Mouse (Mus musculus): ENCODE measurements around the gene Rps21. TPM values are rescaled to one million over a fixed set of nuclear protein-coding genes. Genes with fewer than 3 reads are reported as not detected.

Gene Rps21
- polyA plus RNA-seq, 1 experiment from 2014 or later, result 315 TPM

- Histone ChIP-seq H3K4me2 (no peak overlapping the region), H3K4me1 (peaks cover 8% of the 10 kb centered on the region; the same call in 1 of the 2 replicates), H3K27ac (no peak overlapping the region), H3K4me3 (no peak overlapping the region), H3K9ac (no peak overlapping the region), H3K36me3 (replicated peaks) (no peaks in the 10 kb centered on the region), H3K27me3 (replicated peaks) (peaks cover 20% of the 10 kb centered on the region), H3K9me3 (no peaks in the 10 kb centered on the region)
- no peak for ATAC-seq (replicated peaks)
- 83% methylated on average over 9 of the region's 9 CpGs for WGBS
Observed at GRCm38 (mm10) chr2:180220165-180220564, 37.0 kb upstream of the Rps21 start.

- Histone ChIP-seq H3K4me3 (no peak overlapping the region), H3K4me1 (peaks cover 17% of the 10 kb centered on the region), H3K9ac (no peak overlapping the region), H3K27ac (no peak overlapping the region), H3K36me3 (replicated peaks) (no peaks in the 10 kb centered on the region), H3K27me3 (replicated peaks) (peaks cover 29% of the 10 kb centered on the region), H3K4me2 (no peak overlapping the region), H3K9me3 (no peaks in the 10 kb centered on the region)
- ATAC-seq (replicated peaks), result no peak
- WGBS, result 94% methylated on average over 9 of the region's 9 CpGs
Observed at GRCm38 (mm10) chr2:180221051-180221450, 36.1 kb upstream of the Rps21 start.

DNA sequence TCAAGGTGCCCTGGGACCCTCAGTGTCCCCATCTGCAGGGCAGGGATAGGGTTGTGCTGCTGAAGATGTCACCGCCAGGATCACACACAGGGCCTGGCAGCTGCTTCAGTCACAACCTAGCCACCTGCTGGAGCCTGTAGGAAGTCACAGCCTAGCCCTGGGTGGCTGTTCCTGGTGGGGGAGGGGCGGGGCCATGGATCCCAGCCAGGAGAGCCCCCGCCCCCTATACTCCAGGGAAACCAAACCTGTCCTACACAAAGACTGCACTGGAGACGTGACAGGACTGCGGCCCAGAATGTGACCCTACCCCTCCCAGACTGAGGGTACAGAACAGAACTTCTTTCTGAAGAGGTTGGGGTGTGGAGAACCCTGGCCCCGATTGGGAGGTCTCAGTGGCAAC, 34.9 kb upstream of the Rps21 start:
- H3K4me1 ChIP-seq, result peaks cover 22% of the 10 kb centered on the region
- H3K27ac ChIP-seq, result no peak overlapping the region
- no peaks in the 10 kb centered on the region for H3K36me3 ChIP-seq (replicated peaks)
- H3K9me3 ChIP-seq, result no peaks in the 10 kb centered on the region
- H3K4me2 ChIP-seq, result no peak overlapping the region
- no peak overlapping the region for H3K4me3 ChIP-seq
- ATAC-seq (replicated peaks), result no peak
- no peak overlapping the region for H3K9ac ChIP-seq
- peaks cover 39% of the 10 kb centered on the region for H3K27me3 ChIP-seq (replicated peaks)
- WGBS, result 16% methylated on average over 6 of the region's 6 CpGs

DNA sequence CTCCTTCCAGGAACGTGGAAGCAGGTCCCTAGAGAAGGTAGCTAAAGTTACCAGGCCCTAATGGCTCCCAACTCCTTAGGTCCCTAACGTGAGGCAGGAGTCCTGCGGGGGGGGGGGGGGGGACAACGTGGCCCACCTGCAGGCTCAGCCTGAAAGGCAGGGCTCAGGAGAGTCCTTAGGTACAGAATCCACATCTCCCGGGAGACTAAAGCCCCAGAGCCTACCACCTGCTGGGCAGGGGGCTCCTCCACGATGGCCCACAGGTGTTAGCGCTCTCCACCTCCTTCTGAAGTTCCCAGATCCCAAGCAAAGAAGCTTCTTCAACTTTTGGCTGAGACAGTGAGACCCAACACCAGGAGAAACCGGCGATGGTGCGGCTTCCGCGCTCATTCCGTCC, 32.5 kb upstream of the Rps21 start:
- no peak for ATAC-seq (replicated peaks)
- no peak overlapping the region for H3K9ac ChIP-seq
- H3K4me1 ChIP-seq, result peaks cover 29% of the 10 kb centered on the region
- H3K9me3 ChIP-seq, result no peaks in the 10 kb centered on the region
- H3K27me3 ChIP-seq (replicated peaks), result peaks cover 39% of the 10 kb centered on the region
- H3K4me2 ChIP-seq, result peak overlapping the region; percentile 100
- peak overlapping the region; percentile 52 for H3K4me3 ChIP-seq
- H3K27ac ChIP-seq, result no peak overlapping the region
- H3K36me3 ChIP-seq (replicated peaks), result no peaks in the 10 kb centered on the region
- under 1% methylated on average over 13 of the region's 13 CpGs for WGBS

DNA sequence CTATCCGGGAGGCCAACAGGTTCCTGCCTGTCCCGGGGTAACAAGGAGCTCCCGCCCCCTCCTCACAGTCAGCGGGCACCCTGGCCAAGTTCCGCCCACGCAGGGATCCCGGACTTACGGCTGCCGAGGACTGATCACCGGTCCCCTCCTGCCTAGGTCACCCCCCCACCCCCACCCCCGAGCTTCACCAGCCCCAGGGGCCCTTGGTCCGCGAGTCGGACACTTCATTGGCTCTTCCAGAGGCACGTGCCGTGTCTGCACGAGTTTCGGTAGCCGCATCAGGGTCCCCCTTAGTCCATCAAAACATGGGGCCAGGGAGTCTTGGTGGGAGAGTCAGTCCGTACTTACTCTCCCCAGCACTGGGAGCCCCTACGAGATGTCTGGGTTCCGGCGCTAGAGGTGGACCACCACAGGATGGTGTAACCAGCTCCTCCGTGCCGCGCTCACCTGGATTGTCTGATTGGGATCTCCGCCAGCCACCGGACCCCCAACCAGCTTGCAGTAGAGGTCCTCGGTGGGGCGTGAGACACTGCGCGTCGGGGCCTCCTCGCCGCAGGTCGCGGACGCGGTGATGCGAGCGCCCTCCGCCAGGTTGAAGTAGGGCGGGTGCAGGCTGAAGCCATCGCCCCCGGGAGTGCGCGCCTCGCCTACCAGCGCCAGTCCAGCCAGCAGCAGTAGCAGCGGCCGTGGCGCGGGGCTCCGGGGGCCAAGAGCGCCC, 32.0 kb upstream of the Rps21 start:
- peak overlapping the region; percentile 100 for H3K4me2 ChIP-seq
- H3K4me3 ChIP-seq, result peak overlapping the region; percentile 52
- peaks cover 29% of the 10 kb centered on the region for H3K4me1 ChIP-seq
- peak overlapping the region; percentile 57 for H3K9ac ChIP-seq
- no peaks in the 10 kb centered on the region for H3K9me3 ChIP-seq
- no peak; the same call in 1 of the 2 replicates for ATAC-seq (replicated peaks)
- 0% methylated on average over 54 of the region's 55 CpGs for WGBS
- no peak overlapping the region for H3K27ac ChIP-seq
- H3K27me3 ChIP-seq (replicated peaks), result peaks cover 39% of the 10 kb centered on the region
- H3K36me3 ChIP-seq (replicated peaks), result no peaks in the 10 kb centered on the region

DNA sequence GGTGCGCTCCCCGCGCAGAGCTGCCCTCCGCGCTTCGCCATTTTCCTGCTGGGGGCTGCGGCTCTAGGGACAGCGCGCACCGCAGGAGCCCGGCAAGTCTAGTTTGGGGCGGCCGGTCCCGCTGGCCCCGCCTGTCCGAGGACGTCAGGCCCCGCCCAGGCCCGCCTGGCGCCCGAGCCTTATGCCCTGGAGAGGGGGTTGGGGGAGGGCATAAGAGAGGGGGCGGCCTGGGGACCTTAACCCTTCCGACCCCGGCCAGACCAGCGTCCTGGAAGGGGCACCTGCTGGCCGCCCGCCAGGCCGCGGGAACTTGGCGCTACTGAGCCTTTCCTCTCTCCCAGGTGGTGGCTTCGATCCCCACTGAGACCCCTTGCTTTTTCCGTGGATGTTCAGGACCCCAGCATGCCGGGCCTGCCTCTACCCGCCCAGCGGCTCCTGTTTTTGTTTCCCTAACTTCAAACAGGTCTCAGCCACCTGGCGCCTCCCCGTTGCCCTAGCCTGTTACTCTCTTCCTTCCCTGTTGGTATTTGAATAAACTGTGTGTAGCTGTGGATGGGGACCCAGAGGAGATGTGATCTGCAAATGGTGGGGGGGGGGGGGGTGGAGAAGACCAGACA, 31.3 kb upstream of the Rps21 start, which contains the start of gene Lama5:
Gene Lama5 (minus strand): TSS at position 98 of the 617 bp plus-strand sequence.
- H3K4me3 ChIP-seq, result peak within 1 kb of the TSS; percentile 52
- WGBS, result under 1% methylated on average over 37 of the region's 37 CpGs
- H3K27me3 ChIP-seq (replicated peaks), result peaks cover 39% of the 10 kb centered on the region
- peak within 1 kb of the TSS; percentile 57 for H3K9ac ChIP-seq
- H3K4me2 ChIP-seq, result peak within 1 kb of the TSS; percentile 100
- peaks cover 29% of the 10 kb centered on the region for H3K4me1 ChIP-seq
- peak; percentile 63 for ATAC-seq (replicated peaks)
- H3K36me3 ChIP-seq (replicated peaks), result no peaks in the 10 kb centered on the region
- H3K9me3 ChIP-seq, result no peaks in the 10 kb centered on the region
- H3K27ac ChIP-seq, result no peak within 1 kb of the TSS

DNA sequence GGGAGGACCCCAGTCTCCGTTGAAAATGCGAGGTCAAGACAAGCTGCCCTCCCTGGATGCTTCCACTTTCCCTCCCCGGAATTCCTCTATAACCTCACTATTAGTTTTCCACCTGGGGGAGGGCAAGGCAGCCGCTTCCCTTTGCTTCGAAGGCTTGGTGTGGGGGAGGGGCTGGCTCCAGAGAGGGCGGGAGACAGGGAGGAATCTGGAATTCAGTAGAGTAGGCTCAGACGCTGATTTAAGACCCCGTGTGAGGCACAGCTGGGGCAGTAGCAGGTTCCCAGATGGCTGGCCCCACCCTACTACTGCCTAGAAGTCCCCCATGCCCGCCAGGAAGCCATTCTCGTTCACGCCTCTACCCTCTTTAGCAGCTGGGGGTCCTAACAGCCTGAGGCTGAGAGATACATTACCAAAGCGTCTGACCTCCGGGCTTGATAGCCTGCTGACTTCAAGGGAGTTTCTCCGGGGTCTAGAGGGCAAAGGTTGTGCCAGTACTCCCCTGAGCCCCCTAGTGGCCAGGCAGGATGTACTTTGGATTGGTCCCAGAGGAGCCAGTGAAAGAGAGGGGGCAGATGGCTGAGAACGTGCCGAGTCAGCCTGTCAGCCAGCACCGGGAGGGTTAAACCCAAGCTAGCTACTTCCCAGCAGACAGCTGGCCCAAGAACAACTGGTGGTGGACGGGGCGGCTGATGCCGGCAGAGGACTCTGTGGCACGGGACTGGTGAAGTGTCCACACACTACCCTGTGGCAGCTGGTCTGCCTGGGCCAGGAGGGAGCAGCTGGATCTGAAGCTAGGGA, 29.7 kb upstream of the Rps21 start:
- H3K9ac ChIP-seq, result no peak overlapping the region
- H3K9me3 ChIP-seq, result no peaks in the 10 kb centered on the region
- peaks cover 25% of the 10 kb centered on the region for H3K4me1 ChIP-seq
- WGBS, result under 1% methylated on average over 21 of the region's 21 CpGs
- peak overlapping the region; percentile 24 for H3K4me2 ChIP-seq
- no peak overlapping the region for H3K4me3 ChIP-seq
- no peaks in the 10 kb centered on the region for H3K36me3 ChIP-seq (replicated peaks)
- H3K27me3 ChIP-seq (replicated peaks), result peaks cover 39% of the 10 kb centered on the region
- 0 out of 2 replicates have a peak, but pooled peaks have one; percentile 41 for ATAC-seq (replicated peaks)
- no peak overlapping the region for H3K27ac ChIP-seq

GRCm38 (mm10) chr2:180228060-180228458, 29.1 kb upstream of the Rps21 start:
- ATAC-seq (replicated peaks), result no peak
- Histone ChIP-seq H3K4me3 (no peak overlapping the region), H3K4me1 (peaks cover 25% of the 10 kb centered on the region), H3K9ac (no peak overlapping the region), H3K4me2 (no peak overlapping the region), H3K36me3 (replicated peaks) (no peaks in the 10 kb centered on the region), H3K27ac (no peak overlapping the region), H3K27me3 (replicated peaks) (peaks cover 37% of the 10 kb centered on the region), H3K9me3 (no peaks in the 10 kb centered on the region)
- WGBS, result 57% methylated on average over 6 of the region's 6 CpGs

- Histone ChIP-seq H3K27me3 (replicated peaks) (peaks cover 32% of the 10 kb centered on the region), H3K36me3 (replicated peaks) (no peaks in the 10 kb centered on the region), H3K4me1 (peaks cover 25% of the 10 kb centered on the region), H3K9me3 (no peaks in the 10 kb centered on the region), H3K4me2 (no peak overlapping the region), H3K27ac (no peak overlapping the region), H3K9ac (no peak overlapping the region), H3K4me3 (no peak overlapping the region)
- 68% methylated on average over 7 of the region's 7 CpGs for WGBS
- ATAC-seq (replicated peaks), result no peak
Observed at GRCm38 (mm10) chr2:180228592-180228991, 28.6 kb upstream of the Rps21 start.

- Histone ChIP-seq H3K4me2 (no peak overlapping the region), H3K27me3 (replicated peaks) (peaks cover 29% of the 10 kb centered on the region), H3K9me3 (no peaks in the 10 kb centered on the region), H3K36me3 (replicated peaks) (no peaks in the 10 kb centered on the region), H3K4me1 (peaks cover 25% of the 10 kb centered on the region), H3K9ac (no peak overlapping the region), H3K4me3 (no peak overlapping the region), H3K27ac (no peak overlapping the region)
- ATAC-seq (replicated peaks), result no peak
- 74% methylated on average over 3 of the region's 3 CpGs for WGBS
Observed at GRCm38 (mm10) chr2:180229129-180229528, 28.0 kb upstream of the Rps21 start.

DNA sequence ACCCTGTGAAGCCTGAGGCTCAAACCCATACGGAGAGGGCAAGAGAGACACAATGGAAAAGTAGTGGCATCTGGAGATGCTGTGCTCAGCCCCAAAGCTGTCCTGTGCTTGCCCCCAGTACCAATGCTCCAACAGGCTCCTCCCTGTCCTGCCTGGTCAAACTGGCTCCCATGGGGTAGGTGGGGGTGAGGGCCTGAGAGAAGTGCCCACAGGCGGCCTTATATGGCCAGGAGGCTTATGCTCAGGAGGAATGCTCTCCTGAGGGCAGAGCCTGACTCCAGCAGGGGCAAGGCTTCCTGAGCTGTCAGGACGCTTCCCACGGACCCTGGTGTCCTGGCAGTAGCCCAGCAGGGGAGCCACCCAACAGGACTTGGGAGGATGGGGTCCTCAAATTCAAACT, 26.7 kb upstream of the Rps21 start:
- Histone ChIP-seq H3K27me3 (replicated peaks) (peaks cover 16% of the 10 kb centered on the region), H3K27ac (no peak overlapping the region), H3K36me3 (replicated peaks) (no peaks in the 10 kb centered on the region), H3K4me3 (no peak overlapping the region), H3K4me2 (no peak overlapping the region), H3K4me1 (peaks cover 17% of the 10 kb centered on the region), H3K9ac (no peak overlapping the region), H3K9me3 (no peaks in the 10 kb centered on the region)
- 67% methylated on average over 4 of the region's 4 CpGs for WGBS
- ATAC-seq (replicated peaks), result no peak

Data from midbrain, embryonic 15.5 days (tissue).